Mouse (Mus musculus): Measurements from ENCODE around the gene Ddr2.

Gene Ddr2

DNA sequence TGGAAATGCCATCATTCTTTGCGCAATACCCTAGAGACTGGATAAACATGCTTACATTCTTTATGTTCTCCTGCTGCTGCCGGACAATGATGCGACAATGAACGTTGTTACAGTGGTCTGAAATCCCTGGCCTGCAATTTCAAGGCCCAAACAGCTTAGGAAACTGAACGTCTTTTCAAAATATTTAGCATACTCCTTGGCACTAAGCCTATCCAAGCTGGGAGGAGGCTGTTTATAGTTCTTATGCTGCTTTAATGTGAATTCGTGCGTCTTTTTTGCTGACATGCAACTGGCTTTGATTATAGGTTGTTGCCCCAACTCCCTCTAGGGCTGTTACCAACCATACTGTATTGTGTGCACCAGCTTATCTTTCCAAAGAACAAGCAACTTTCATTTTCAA lies 161.7 kb downstream of the Ddr2 start:
- DNase-seq (ENCODE audit: low read depth, low spot score): no peak

DNA sequence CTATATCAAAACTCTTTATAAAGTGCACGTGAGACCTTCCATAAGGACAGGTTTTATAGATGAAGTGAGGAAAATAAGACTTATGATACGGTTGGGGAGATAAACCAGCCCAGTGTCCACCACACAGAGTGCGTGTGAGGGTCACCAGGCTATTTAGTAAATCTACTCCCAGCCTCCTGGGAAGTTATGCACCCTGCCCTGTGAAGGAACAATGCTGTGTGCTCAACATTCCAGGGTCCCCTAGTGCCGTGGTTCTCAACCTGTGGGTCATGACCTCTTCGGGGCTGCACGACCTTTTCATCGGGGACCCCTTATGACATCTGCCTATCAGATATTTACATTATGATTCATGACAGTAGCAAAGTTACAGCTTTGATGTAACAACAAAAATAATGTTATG lies 162.3 kb downstream of the Ddr2 start:
- no peak for DNase-seq (ENCODE audit: low read depth, low spot score)

DNA sequence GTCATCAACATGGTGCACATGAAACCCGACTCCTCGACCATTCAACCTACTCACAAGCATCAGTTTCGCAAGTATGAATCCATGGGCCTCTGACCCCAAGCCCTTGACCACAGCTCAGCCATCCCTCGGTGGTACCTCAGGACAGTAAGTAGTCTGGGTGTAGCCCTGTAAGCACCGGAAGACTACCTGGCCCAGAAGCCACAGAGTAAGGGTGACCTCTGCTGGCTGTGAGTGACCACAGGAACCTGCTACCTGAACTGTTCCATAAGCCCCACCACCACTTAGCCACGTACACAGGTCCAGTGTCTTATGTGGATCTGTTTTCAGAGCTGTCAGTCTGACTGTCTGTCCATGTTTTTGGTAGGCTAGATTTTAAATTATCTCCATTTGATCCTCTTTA lies 162.9 kb downstream of the Ddr2 start:
- no peak for DNase-seq (ENCODE audit: low read depth, low spot score)

DNA sequence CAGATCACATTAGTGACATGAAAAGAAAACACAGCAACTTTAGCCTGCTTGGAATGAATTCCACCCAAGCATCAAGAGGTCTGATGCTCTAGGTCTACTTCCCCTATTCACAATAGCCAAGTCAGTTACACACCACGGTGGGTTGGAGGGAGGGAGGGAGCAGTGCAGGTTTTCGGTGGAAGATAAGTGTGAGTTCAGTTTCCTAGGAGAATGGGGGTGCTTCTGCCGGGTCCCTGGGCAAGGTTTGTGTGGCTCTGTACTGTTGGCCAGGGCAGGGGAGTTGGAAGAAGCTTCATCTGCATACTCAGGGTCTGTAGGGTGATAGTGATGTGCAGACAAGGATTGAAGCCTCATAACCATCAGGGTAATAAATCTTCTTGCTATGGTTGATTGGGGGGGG lies 164.6 kb downstream of the Ddr2 start:
- DNase-seq (ENCODE audit: low read depth, low spot score): no peak

DNA sequence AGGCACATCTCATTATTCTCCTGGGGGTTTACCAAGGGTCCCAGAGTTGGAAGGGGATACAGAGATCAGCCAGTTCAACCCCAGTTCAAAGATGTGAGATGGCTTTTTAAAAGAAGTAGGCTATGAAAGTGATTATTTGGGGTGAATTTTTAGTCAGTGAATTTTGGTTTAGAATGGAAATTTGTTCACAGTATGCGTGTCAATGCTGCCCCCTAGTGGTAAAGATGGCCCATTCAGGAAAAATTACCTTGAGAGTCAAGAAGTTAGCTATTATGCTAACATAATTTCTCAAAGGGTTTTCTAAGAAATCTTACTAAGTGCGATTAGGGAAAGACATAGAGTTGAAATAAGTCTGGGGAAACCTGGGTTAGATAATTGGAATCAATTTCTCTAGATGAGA lies 171.2 kb downstream of the Ddr2 start:
- peak; percentile 68 for DNase-seq (ENCODE audit: low read depth, low spot score)

DNA sequence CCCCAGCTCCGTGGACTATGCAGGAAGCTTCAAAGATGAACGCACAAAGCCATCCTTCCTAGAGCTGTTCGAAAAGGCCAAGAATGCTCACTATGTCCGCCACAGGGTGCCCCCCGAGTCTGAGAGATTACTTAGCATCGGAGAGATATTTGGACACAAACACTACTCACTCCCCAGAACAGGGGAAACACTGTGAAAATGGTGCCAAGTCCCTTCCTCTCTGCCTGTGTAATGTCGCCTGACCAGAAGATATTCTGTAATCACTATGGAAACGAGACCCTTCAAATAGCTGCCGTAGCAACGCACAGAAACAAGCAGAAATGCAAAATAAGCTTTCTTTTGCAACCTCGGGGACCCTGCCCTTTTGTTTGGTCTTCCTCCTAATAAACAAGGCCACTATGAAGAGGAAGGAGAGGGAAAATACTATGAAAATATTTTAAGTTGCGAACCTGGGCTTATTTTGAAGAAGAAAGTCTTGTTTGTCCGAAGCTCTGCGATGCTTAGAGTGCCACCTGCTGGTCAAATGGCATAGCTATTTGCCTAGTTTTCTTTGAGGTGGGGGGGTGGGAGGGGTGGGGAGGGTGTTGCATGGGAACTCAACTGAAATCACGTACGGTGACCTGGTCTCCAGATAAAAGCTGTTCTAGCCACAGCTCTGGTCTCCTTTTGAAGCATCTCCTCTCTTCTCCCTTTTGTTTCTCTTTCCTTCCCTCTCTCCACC lies 176.4 kb downstream of the Ddr2 start:
- DNase-seq (ENCODE audit: low read depth, low spot score): peak; percentile 71

DNA sequence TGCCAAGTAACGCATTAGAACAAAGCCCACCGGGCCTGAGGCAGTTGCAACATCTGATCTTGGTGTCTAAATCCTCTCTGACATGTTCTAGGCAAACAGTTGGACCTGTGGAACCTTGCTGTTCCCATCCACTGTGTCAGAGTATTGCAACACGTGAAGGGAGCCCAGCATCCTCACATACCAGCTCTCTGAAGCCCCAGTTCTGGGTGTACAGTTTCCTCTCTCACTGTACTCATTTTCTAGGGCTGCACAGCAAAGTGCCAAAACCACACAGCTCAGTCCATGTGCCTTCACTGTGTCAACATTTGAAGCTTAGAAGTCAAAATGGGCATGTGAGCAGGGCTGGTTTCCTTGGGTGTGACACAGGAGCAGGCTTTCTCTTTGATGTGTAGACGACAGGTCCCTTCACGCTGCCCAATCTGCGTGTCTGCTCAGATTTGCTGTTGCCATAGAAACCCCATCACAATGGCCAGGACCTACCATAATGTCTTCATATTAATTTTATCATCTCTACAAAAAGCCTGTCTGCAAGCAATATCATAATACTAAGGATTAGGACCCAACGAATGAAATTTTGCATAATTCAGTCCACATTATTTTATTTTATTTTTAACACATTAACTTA lies 178.3 kb downstream of the Ddr2 start:
- no peak for DNase-seq (ENCODE audit: low read depth, low spot score)

DNA sequence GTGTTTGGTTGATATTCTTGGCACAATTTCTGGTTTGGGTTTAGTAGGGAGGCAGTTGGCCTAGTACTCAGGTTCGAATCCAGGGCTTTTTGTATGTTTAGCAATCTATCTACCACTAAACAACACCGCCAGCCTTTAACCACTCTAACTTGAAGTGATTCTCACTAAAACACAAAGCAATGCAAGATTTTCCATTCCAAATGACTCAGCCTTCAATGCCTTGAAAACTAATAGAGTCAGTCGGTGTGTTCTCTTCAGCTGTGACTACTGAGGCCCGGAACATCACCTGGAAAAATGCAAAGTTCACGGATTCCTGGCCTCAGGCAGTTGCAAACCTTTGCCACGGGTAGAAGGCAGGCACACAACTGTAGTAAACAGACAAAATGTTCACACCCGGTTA lies 178.9 kb downstream of the Ddr2 start:
- DNase-seq (ENCODE audit: low read depth, low spot score): no peak

DNA sequence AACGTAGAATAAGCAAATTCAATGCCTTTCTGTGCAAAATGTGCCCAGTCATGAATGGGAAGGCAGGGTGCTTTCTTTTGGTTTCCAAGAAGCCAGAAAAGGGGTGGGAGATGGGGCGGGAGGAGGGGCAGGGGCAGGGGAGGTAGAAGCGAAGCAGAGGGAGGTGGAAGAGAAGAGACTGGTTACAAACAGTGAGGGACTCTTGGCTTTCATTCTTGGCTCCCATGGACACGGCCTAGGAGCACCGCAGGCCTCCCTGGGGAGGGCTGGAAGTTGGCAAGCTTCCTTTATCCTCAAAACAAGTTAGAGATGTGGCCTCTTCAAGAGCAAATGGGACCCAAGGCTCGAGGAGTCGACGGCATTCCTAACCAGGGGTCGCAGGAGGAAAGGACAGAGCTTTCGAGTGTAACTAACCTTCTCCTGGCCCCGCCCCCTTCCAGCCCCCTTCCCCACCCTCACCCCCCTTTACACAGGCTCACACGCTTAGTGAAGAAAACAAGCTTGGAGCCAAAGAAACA lies 182.0 kb downstream of the Ddr2 start, which contains the start of gene Ccdc190:
Gene Ccdc190 (plus strand): TSS at position 195 of the 518 bp plus-strand sequence.
- no peak for DNase-seq (ENCODE audit: low read depth, low spot score)

DNA sequence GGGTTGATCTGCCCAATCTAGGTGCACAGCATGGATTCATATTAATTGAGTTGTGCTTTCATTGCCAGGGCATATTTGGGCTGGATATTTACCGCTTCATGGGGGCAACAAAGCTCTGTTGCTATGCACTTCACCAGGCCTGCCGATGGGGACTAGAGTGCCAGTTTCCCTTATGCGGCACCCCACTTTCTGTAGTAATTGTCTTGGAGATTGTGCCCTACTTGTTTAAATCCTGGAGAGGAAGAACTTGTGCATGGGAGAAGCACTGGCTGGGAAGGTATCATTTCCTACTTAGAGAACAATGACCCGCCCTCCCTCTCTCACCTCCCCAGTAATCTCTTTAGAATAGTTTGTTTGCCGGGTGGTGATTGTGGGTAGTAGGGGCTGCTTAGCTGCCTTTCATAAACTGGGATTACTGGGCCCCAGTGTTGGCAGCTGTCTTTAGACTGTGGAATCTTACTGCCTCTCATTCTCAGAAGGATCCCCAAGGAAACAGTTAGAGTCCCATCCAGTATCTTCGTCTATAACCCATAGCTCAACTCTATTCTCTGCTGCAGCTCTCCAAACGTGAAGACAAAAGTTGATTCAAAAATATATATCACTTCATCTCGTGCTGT lies 182.7 kb downstream of the Ddr2 start:
- DNase-seq (ENCODE audit: low read depth, low spot score): no peak

DNA sequence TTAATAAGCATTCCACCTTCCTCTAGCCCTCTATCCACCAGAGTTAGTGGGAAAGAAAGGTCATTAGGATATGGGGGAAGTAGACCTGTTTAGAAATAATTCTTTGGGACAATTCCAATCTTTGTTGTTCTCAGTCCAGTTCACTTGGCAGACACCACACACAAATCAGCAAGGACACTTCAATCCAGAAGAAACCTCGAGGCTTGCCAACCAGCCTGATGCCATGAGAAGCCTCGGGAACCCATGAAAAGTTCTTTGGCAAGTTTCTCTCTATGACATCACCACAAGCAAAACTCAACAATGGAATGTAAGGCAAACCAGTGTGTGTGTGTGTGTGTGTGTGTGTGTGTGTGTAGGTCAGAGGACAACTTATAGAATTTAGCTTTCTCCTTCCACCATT lies 186.0 kb downstream of the Ddr2 start:
- DNase-seq (ENCODE audit: low read depth, low spot score): no peak

Measured in CD4-positive, CD25-positive, alpha-beta regulatory T cell, adult 2 months (primary cell).